Mouse (Mus musculus): ENCODE data around the gene Taar1.

DNA sequence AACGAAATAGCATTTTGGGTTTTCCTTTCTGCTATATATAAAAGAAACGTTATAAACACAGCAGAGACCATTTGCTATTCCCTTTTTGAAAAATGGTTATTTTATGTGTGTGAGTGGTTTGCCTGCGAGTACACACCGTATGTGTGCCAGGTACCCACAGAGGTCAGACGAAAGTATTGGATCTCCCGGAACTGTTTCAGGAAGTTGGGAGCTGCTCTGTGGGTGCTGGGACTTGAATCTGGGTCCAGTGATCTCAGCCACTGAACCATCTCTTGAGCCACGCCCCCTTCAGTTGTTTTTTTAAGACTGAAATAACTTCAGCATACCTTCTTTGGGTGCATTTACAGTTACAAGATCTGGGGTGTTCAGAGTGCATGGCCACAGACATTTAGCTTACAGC, 24.8 kb upstream of the Taar1 start:
- TF ChIP-seq CTCF (IDR thresholded peaks at IDR 0.05; ENCODE audit: insufficient read depth, low read depth, low read length) (no peak), POLR2A (IDR thresholded peaks at IDR 0.05; ENCODE audit: insufficient read depth, low read depth, low read length) (no peak)
